Mouse (Mus musculus): Measurements from ENCODE around the gene Krt6a. TPM values are rescaled to one million over a fixed set of nuclear protein-coding genes. Genes with fewer than 3 reads are reported as not detected.

Krt6a gene
- total and polyA plus RNA-seq, 2 experiments = not detected

- H3K4me3 ChIP-seq (ENCODE audit: insufficient read depth, low read depth, low read length) = no peak overlapping the region
- no peak overlapping the region for H3K9ac ChIP-seq (ENCODE audit: low read depth, low read length)
- no peak for DNase-seq (ENCODE audit: extremely low read depth, low read depth, low spot score)
- H3K79me2 ChIP-seq (ENCODE audit: control insufficient read depth, insufficient read depth, low read length) = no peaks in the 10 kb centered on the region
- TF ChIP-seq CTCF (IDR thresholded peaks at IDR 0.05; ENCODE audit: low read depth, low read length) (no peak), POLR2A (IDR thresholded peaks at IDR 0.05; ENCODE audit: extremely low read depth, insufficient read depth, low read length) (no peak)
- peaks cover 3% of the 10 kb centered on the region; the same call in 1 of the 2 replicates for H3K27me3 ChIP-seq (ENCODE audit: control insufficient read depth, insufficient read depth, low read length)
- H3K4me1 ChIP-seq (ENCODE audit: control insufficient read depth, insufficient read depth, low read length) = no peaks in the 10 kb centered on the region
- H3K36me3 ChIP-seq (ENCODE audit: control insufficient read depth, insufficient read depth, low read length) = no peaks in the 10 kb centered on the region
- WGBS = 39% methylated on average over 5 of the region's 5 CpGs
- no peak overlapping the region for H3K27ac ChIP-seq (replicated peaks; ENCODE audit: insufficient read depth, low read depth, low read length)
Observed at GRCm38 (mm10) chr15:101714356-101714755, 20.2 kb upstream of the Krt6a start.

GRCm38 (mm10) chr15:101713731-101714130 lies 19.6 kb upstream of the Krt6a start:
- H3K79me2 ChIP-seq (ENCODE audit: control insufficient read depth, insufficient read depth, low read length) = no peaks in the 10 kb centered on the region
- no peaks in the 10 kb centered on the region for H3K36me3 ChIP-seq (ENCODE audit: control insufficient read depth, insufficient read depth, low read length)
- H3K4me3 ChIP-seq (ENCODE audit: insufficient read depth, low read depth, low read length) = no peak overlapping the region
- no peak overlapping the region for H3K9ac ChIP-seq (ENCODE audit: low read depth, low read length)
- TF ChIP-seq CTCF (IDR thresholded peaks at IDR 0.05; ENCODE audit: low read depth, low read length) (no peak), POLR2A (IDR thresholded peaks at IDR 0.05; ENCODE audit: extremely low read depth, insufficient read depth, low read length) (no peak)
- no peak overlapping the region for H3K27ac ChIP-seq (replicated peaks; ENCODE audit: insufficient read depth, low read depth, low read length)
- no peaks in the 10 kb centered on the region for H3K4me1 ChIP-seq (ENCODE audit: control insufficient read depth, insufficient read depth, low read length)
- no peak for DNase-seq (ENCODE audit: extremely low read depth, low read depth, low spot score)
- peaks cover 3% of the 10 kb centered on the region; the same call in 1 of the 2 replicates for H3K27me3 ChIP-seq (ENCODE audit: control insufficient read depth, insufficient read depth, low read length)
- WGBS = 61% methylated on average over 8 of the region's 8 CpGs

- Histone ChIP-seq H3K79me2 (ENCODE audit: control insufficient read depth, insufficient read depth, low read length) (no peaks in the 10 kb centered on the region), H3K27ac (replicated peaks; ENCODE audit: insufficient read depth, low read depth, low read length) (no peak within 1 kb of the TSS), H3K36me3 (ENCODE audit: control insufficient read depth, insufficient read depth, low read length) (no peaks in the 10 kb centered on the region), H3K4me1 (ENCODE audit: control insufficient read depth, insufficient read depth, low read length) (no peaks in the 10 kb centered on the region), H3K27me3 (ENCODE audit: control insufficient read depth, insufficient read depth, low read length) (peaks cover 3% of the 10 kb centered on the region; the same call in 1 of the 2 replicates), H3K4me3 (ENCODE audit: insufficient read depth, low read depth, low read length) (no peak within 1 kb of the TSS), H3K9ac (ENCODE audit: low read depth, low read length) (no peak within 1 kb of the TSS)
- no peak for DNase-seq (ENCODE audit: extremely low read depth, low read depth, low spot score)
- TF ChIP-seq CTCF (IDR thresholded peaks at IDR 0.05; ENCODE audit: low read depth, low read length) (no peak), POLR2A (IDR thresholded peaks at IDR 0.05; ENCODE audit: extremely low read depth, insufficient read depth, low read length) (no peak)
- 75% methylated on average over 13 of the region's 13 CpGs for WGBS
Observed at GRCm38 (mm10) chr15:101712720-101713119, 18.6 kb upstream of the Krt6a start, which contains the start of gene Krt5. Gene Krt5, minus strand, starts transcription at chr15:101712898.

GRCm38 (mm10) chr15:101708683-101709082 lies 14.6 kb upstream of the Krt6a start:
- WGBS = 54% methylated on average over 11 of the region's 11 CpGs
- no peak overlapping the region for H3K4me3 ChIP-seq (ENCODE audit: insufficient read depth, low read depth, low read length)
- TF ChIP-seq CTCF (IDR thresholded peaks at IDR 0.05; ENCODE audit: low read depth, low read length) = peak; percentile 23; the same call in 1 of the 2 replicates
- TF ChIP-seq POLR2A (IDR thresholded peaks at IDR 0.05; ENCODE audit: extremely low read depth, insufficient read depth, low read length) = no peak
- H3K27ac ChIP-seq (replicated peaks; ENCODE audit: insufficient read depth, low read depth, low read length) = no peak overlapping the region
- no peaks in the 10 kb centered on the region for H3K79me2 ChIP-seq (ENCODE audit: control insufficient read depth, insufficient read depth, low read length)
- H3K9ac ChIP-seq (ENCODE audit: low read depth, low read length) = no peak overlapping the region
- peaks cover 3% of the 10 kb centered on the region; the same call in 1 of the 2 replicates for H3K27me3 ChIP-seq (ENCODE audit: control insufficient read depth, insufficient read depth, low read length)
- no peaks in the 10 kb centered on the region for H3K4me1 ChIP-seq (ENCODE audit: control insufficient read depth, insufficient read depth, low read length)
- DNase-seq (ENCODE audit: extremely low read depth, low read depth, low spot score) = no peak
- H3K36me3 ChIP-seq (ENCODE audit: control insufficient read depth, insufficient read depth, low read length) = no peaks in the 10 kb centered on the region

GRCm38 (mm10) chr15:101707454-101707853 lies 13.3 kb upstream of the Krt6a start:
- Histone ChIP-seq H3K4me3 (ENCODE audit: insufficient read depth, low read depth, low read length) (no peak overlapping the region), H3K27me3 (ENCODE audit: control insufficient read depth, insufficient read depth, low read length) (no peaks in the 10 kb centered on the region; the same call in 1 of the 2 replicates), H3K79me2 (ENCODE audit: control insufficient read depth, insufficient read depth, low read length) (no peaks in the 10 kb centered on the region), H3K9ac (ENCODE audit: low read depth, low read length) (no peak overlapping the region), H3K36me3 (ENCODE audit: control insufficient read depth, insufficient read depth, low read length) (no peaks in the 10 kb centered on the region), H3K4me1 (ENCODE audit: control insufficient read depth, insufficient read depth, low read length) (no peaks in the 10 kb centered on the region), H3K27ac (replicated peaks; ENCODE audit: insufficient read depth, low read depth, low read length) (no peak overlapping the region)
- TF ChIP-seq POLR2A (IDR thresholded peaks at IDR 0.05; ENCODE audit: extremely low read depth, insufficient read depth, low read length) (no peak), CTCF (IDR thresholded peaks at IDR 0.05; ENCODE audit: low read depth, low read length) (no peak)
- 74% methylated on average over 9 of the region's 9 CpGs for WGBS
- no peak for DNase-seq (ENCODE audit: extremely low read depth, low read depth, low spot score)

- no peak for TF ChIP-seq POLR2A (IDR thresholded peaks at IDR 0.05; ENCODE audit: extremely low read depth, insufficient read depth, low read length)
- TF ChIP-seq CTCF (IDR thresholded peaks at IDR 0.05; ENCODE audit: low read depth, low read length) = no peak
- Histone ChIP-seq H3K4me1 (ENCODE audit: control insufficient read depth, insufficient read depth, low read length) (no peaks in the 10 kb centered on the region), H3K9ac (ENCODE audit: low read depth, low read length) (no peak overlapping the region), H3K27me3 (ENCODE audit: control insufficient read depth, insufficient read depth, low read length) (no peaks in the 10 kb centered on the region), H3K4me3 (ENCODE audit: insufficient read depth, low read depth, low read length) (no peak overlapping the region), H3K27ac (replicated peaks; ENCODE audit: insufficient read depth, low read depth, low read length) (no peak overlapping the region), H3K79me2 (ENCODE audit: control insufficient read depth, insufficient read depth, low read length) (no peaks in the 10 kb centered on the region), H3K36me3 (ENCODE audit: control insufficient read depth, insufficient read depth, low read length) (no peaks in the 10 kb centered on the region)
- whole genome bisulfite sequencing = 66% methylated on average over 4 of the region's 4 CpGs
- DNase-seq (ENCODE audit: extremely low read depth, low read depth, low spot score) = no peak
Observed at GRCm38 (mm10) chr15:101704066-101704465, 10.0 kb upstream of the Krt6a start.
